Mouse (Mus musculus) lung, adult 2 months (tissue): ENCODE data around the gene Spata5.

Experiments used
- CTCF ChIP-seq: fragments of 200-500 bp; IDR thresholded peaks from 2 replicates; pipeline ENCODE4 v1.5.1; 2011; ENCODE audit warnings: mild to moderate bottlenecking, low read length, control low read depth; ENCODE audit not compliant: insufficient read depth
- POLR2A ChIP-seq: fragments of 200-500 bp; IDR thresholded peaks from 2 replicates; pipeline ENCODE4 v1.6.1; 2011; ENCODE audit warnings: low read depth, mild to moderate bottlenecking, control low read depth, low read length, borderline replicate concordance; ENCODE audit errors: extremely low read depth

GRCm38 (mm10) chr3:37576840-37577239, 157.1 kb downstream of the Spata5 start:
- no peak for TF ChIP-seq CTCF
- TF ChIP-seq POLR2A, result no peak
